In the genomic region with DNA sequence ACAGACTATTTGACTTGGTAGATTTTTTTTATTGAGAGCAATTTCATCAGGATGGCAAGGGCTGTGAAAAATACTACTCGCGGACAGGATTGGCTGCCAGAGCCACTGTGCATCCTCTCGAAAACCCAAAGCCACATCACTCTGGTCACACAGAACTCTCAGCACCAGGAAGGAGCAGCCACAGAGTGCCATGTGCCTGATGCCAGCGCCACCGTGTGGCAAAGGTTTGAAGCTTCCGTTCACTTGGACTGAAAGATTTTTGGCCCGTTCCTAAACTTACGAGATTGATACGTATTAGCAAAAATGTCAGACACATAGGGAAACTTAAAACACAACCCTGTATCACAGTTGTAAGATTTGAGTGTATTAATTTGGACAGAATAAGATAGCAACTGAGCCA, we compare ENCODE assay signal across 8 mouse cellular contexts. TPM values are rescaled to one million over a fixed set of nuclear protein-coding genes. Genes with fewer than 3 reads are reported as not detected.
DNase-seq lines count a peak whose midpoint lies in the region; ATAC-seq lines count a peak whose summit lies in the region.

No protein-coding gene starts in this region.

- no peaks in the 10 kb centered on the region for H3K27me3 ChIP-seq in midbrain, embryonic 14.5 days (ENCODE audit: control insufficient read depth, insufficient read depth, low read length)
- no peaks in the 10 kb centered on the region for H3K27me3 ChIP-seq in midbrain, embryonic 16.5 days (ENCODE audit: control insufficient read depth, insufficient read depth, low read depth, low read length)

- H3K36me3 ChIP-seq in midbrain, embryonic 14.5 days (ENCODE audit: control insufficient read depth, insufficient read depth, low read length) = no peaks in the 10 kb centered on the region
- H3K36me3 ChIP-seq in midbrain, embryonic 16.5 days (ENCODE audit: control insufficient read depth, insufficient read depth, low read length) = no peaks in the 10 kb centered on the region

- no peak overlapping the region for H3K9ac ChIP-seq in midbrain, embryonic 14.5 days (replicated peaks; ENCODE audit: low read length)
- no peak overlapping the region for H3K9ac ChIP-seq in midbrain, embryonic 16.5 days (ENCODE audit: low read depth, low read length)

- H3K4me2 ChIP-seq in midbrain, embryonic 14.5 days (ENCODE audit: low read length) = no peak overlapping the region
- no peak overlapping the region for H3K4me2 ChIP-seq in midbrain, embryonic 16.5 days (ENCODE audit: low read length)

- peak; percentile 78 to 84 for DNase-seq in cerebellum, postnatal 10 days
- DNase-seq in cerebellum, adult 11-12 months = no peak
- DNase-seq in midbrain, embryonic 14.5 days = peak; percentile 84
- peak; percentile 40 for DNase-seq in c-Kit-positive CD71-positive TER-119-positive erythroid progenitor cells, embryonic 14.5 days (ENCODE audit: low spot score)
- peak; percentile 27 to 47 for DNase-seq in lung, adult 18-20 months
- peak; percentile 22 to 24 for DNase-seq in right cerebral cortex, postnatal 36 days (ENCODE audit: low spot score in 2 of 2)

- H3K4me3 ChIP-seq in midbrain, embryonic 14.5 days (replicated peaks; ENCODE audit: low read depth, low read length) = no peak overlapping the region
- H3K4me3 ChIP-seq in midbrain, embryonic 16.5 days (ENCODE audit: low read depth, low read length) = no peak overlapping the region

- no peak for ATAC-seq in midbrain, embryonic 14.5 days (ENCODE audit: low FRiP score, low TSS enrichment)
- no peak for ATAC-seq in midbrain, embryonic 16.5 days
- ATAC-seq in inflammation-experienced regulatory T-cells, adult 6 months = peak; percentile 60

- no peak overlapping the region for H3K27ac ChIP-seq in midbrain, embryonic 14.5 days (replicated peaks; ENCODE audit: low read depth, low read length)
- H3K27ac ChIP-seq in midbrain, embryonic 16.5 days (ENCODE audit: low read length) = no peak overlapping the region

- 50% methylated on average over 9 of the region's 9 CpGs for WGBS in midbrain, embryonic 14.5 days
- 52% methylated on average over 9 of the region's 9 CpGs for WGBS in midbrain, embryonic 16.5 days

- no peaks in the 10 kb centered on the region for H3K9me3 ChIP-seq in midbrain, embryonic 14.5 days (ENCODE audit: control insufficient read depth, low read length)
- H3K9me3 ChIP-seq in midbrain, embryonic 16.5 days (replicated peaks; ENCODE audit: control insufficient read depth, low read length, poor library complexity, severe bottlenecking) = no peaks in the 10 kb centered on the region

- no peaks in the 10 kb centered on the region for H3K4me1 ChIP-seq in midbrain, embryonic 14.5 days (ENCODE audit: control insufficient read depth, insufficient read depth, low read length)
- no peaks in the 10 kb centered on the region for H3K4me1 ChIP-seq in midbrain, embryonic 16.5 days (ENCODE audit: control insufficient read depth, insufficient read depth, low read length)

RNA-seq across cellular contexts. Expression of gene Zfp217, which starts 44.1 kb away (rescaled TPM):
- 1.8 TPM in 2 replicates for polyA plus RNA-seq in midbrain, embryonic 14.5 days (2014; fragmentation: Nextera tagmentation; extraction: Ambion mirVana)
- 0.87 and 1.0 TPM in 2 replicates for polyA plus RNA-seq in midbrain, embryonic 16.5 days (2015; fragmentation: Nextera tagmentation; extraction: Ambion mirVana)
- polyA plus RNA-seq in inflammation-experienced regulatory T-cells, adult 6 months (2017; shearing (Covaris generic)) = 10 to 100 TPM in 1 of 3 experiments, 1 to 10 TPM in 2; 8.6 to 11.1 (median 8.6) TPM
